Mouse (Mus musculus): ENCODE results near the gene Ush1c. TPM values are rescaled to one million over a fixed set of nuclear protein-coding genes. Genes with fewer than 3 reads are reported as not detected.
"Not testable (repeated sequence)": the region's sequence is repeated elsewhere in the genome, so short reads cannot be mapped to it uniquely, and the experiment has no call there.

Gene Ush1c
- polyA plus RNA-seq, 1 experiment from 2014 or later, result 2.7 TPM

GRCm38 (mm10) chr7:46201649-46202048, 36.7 kb downstream of the Ush1c start:
- peak; percentile 57; the same call in 1 of the 2 replicates for ATAC-seq (ENCODE audit: low FRiP score, low read depth)
- Histone ChIP-seq H3K4me3 (no peak overlapping the region), H3K27me3 (replicated peaks) (no peaks in the 10 kb centered on the region), H3K27ac (no peak overlapping the region), H3K9ac (no peak overlapping the region), H3K9me3 (no peaks in the 10 kb centered on the region), H3K4me1 (0 out of 2 replicates have a peak, but pooled peaks cover 5% of the 10 kb centered on the region), H3K36me3 (no peaks in the 10 kb centered on the region), H3K4me2 (replicated peaks) (peak overlapping the region; percentile 38)
- 15% methylated on average over 14 of the region's 14 CpGs for WGBS

GRCm38 (mm10) chr7:46200021-46200420, 38.3 kb downstream of the Ush1c start:
- whole genome bisulfite sequencing, result 69% methylated on average over 6 of the region's 6 CpGs
- no peak overlapping the region for H3K4me3 ChIP-seq
- ATAC-seq (ENCODE audit: low FRiP score, low read depth), result no peak

GRCm38 (mm10) chr7:46195356-46195755, 42.9 kb downstream of the Ush1c start:
- 85% methylated on average over 5 of the region's 5 CpGs for WGBS
- Histone ChIP-seq H3K4me1 (no peaks in the 10 kb centered on the region), H3K27ac (no peak overlapping the region), H3K36me3 (no peaks in the 10 kb centered on the region), H3K9me3 (no peaks in the 10 kb centered on the region), H3K27me3 (replicated peaks) (no peaks in the 10 kb centered on the region), H3K4me3 (no peak overlapping the region), H3K4me2 (replicated peaks) (no peak overlapping the region), H3K9ac (no peak overlapping the region)
- ATAC-seq (ENCODE audit: low FRiP score, low read depth), result no peak

More at GRCm38 (mm10) chr7:46200021-46200420, 38.3 kb downstream of the Ush1c start:
- H3K4me2 ChIP-seq (replicated peaks), result no peak overlapping the region
- no peak overlapping the region for H3K27ac ChIP-seq
- no peaks in the 10 kb centered on the region for H3K27me3 ChIP-seq (replicated peaks)
- H3K9ac ChIP-seq, result no peak overlapping the region
- H3K4me1 ChIP-seq, result 0 out of 2 replicates have a peak, but pooled peaks cover 5% of the 10 kb centered on the region
- no peaks in the 10 kb centered on the region for H3K36me3 ChIP-seq
- no peaks in the 10 kb centered on the region for H3K9me3 ChIP-seq

GRCm38 (mm10) chr7:46184232-46184631, 54.1 kb downstream of the Ush1c start:
- H3K27me3 ChIP-seq (replicated peaks), result peaks cover 28% of the 10 kb centered on the region
- no peaks in the 10 kb centered on the region for H3K9me3 ChIP-seq
- H3K4me2 ChIP-seq (replicated peaks), result no peak overlapping the region
- ATAC-seq (ENCODE audit: low FRiP score, low read depth), result no peak
- no peak overlapping the region for H3K9ac ChIP-seq
- no peaks in the 10 kb centered on the region for H3K36me3 ChIP-seq
- peaks cover 8% of the 10 kb centered on the region for H3K4me1 ChIP-seq
- H3K27ac ChIP-seq, result no peak overlapping the region
- no peak overlapping the region for H3K4me3 ChIP-seq

GRCm38 (mm10) chr7:46181590-46181989, 56.7 kb downstream of the Ush1c start:
- no peak overlapping the region for H3K9ac ChIP-seq
- H3K27me3 ChIP-seq (replicated peaks), result peaks cover 47% of the 10 kb centered on the region
- H3K36me3 ChIP-seq, result no peaks in the 10 kb centered on the region
- H3K27ac ChIP-seq, result no peak overlapping the region
- no peaks in the 10 kb centered on the region for H3K9me3 ChIP-seq
- peaks cover 9% of the 10 kb centered on the region for H3K4me1 ChIP-seq
- WGBS, result 2% methylated on average over 3 of the region's 3 CpGs
- H3K4me2 ChIP-seq (replicated peaks), result no peak overlapping the region
- ATAC-seq (ENCODE audit: low FRiP score, low read depth), result no peak
- H3K4me3 ChIP-seq, result no peak overlapping the region

- no peak within 1 kb of the TSS for H3K27ac ChIP-seq
- H3K27me3 ChIP-seq (replicated peaks), result peaks cover 50% of the 10 kb centered on the region
These were observed 58.6 kb downstream of the Ush1c start, which contains the start of gene Abcc8 for GRCm38 (mm10) chr7:46179431-46180275. Gene Abcc8, minus strand, starts transcription at chr7:46180033.

GRCm38 (mm10) chr7:46168980-46169379, 69.3 kb downstream of the Ush1c start:
- not testable (repeated sequence) for ATAC-seq (ENCODE audit: low FRiP score, low read depth); H3K36me3 ChIP-seq; H3K27ac ChIP-seq; H3K9me3 ChIP-seq; H3K9ac ChIP-seq; H3K27me3 ChIP-seq (replicated peaks); H3K4me1 ChIP-seq; H3K4me2 ChIP-seq (replicated peaks); H3K4me3 ChIP-seq
- WGBS, result 87% methylated on average over 1 of the region's 1 CpGs

More at GRCm38 (mm10) chr7:46179431-46180275, 58.6 kb downstream of the Ush1c start, which contains the start of gene Abcc8:
- Histone ChIP-seq H3K36me3 (no peaks in the 10 kb centered on the region), H3K4me3 (peak within 1 kb of the TSS; percentile 38), H3K4me1 (peaks cover 9% of the 10 kb centered on the region), H3K4me2 (replicated peaks) (peak within 1 kb of the TSS; percentile 87), H3K9ac (peak within 1 kb of the TSS; percentile 40; the same call in 1 of the 2 replicates), H3K9me3 (no peaks in the 10 kb centered on the region)
- 1% methylated on average over 73 of the region's 75 CpGs for WGBS
- peak; percentile 56; the same call in 1 of the 2 replicates for ATAC-seq (ENCODE audit: low FRiP score, low read depth)

- H3K36me3 ChIP-seq, result no peaks in the 10 kb centered on the region
- H3K9ac ChIP-seq, result no peak overlapping the region
- WGBS, result 92% methylated on average over 6 of the region's 6 CpGs
- H3K4me1 ChIP-seq, result no peaks in the 10 kb centered on the region
- ATAC-seq (ENCODE audit: low FRiP score, low read depth), result no peak
- no peaks in the 10 kb centered on the region for H3K27me3 ChIP-seq (replicated peaks)
- H3K27ac ChIP-seq, result no peak overlapping the region
- no peaks in the 10 kb centered on the region for H3K9me3 ChIP-seq
- no peak overlapping the region for H3K4me3 ChIP-seq
- no peak overlapping the region for H3K4me2 ChIP-seq (replicated peaks)
These were observed 69.9 kb downstream of the Ush1c start for GRCm38 (mm10) chr7:46168402-46168801.

GRCm38 (mm10) chr7:46167901-46168300, 70.4 kb downstream of the Ush1c start:
- ATAC-seq (ENCODE audit: low FRiP score, low read depth), result no peak
- WGBS, result 93% methylated on average over 7 of the region's 7 CpGs

GRCm38 (mm10) chr7:46165876-46166275, 72.4 kb downstream of the Ush1c start:
- no peak overlapping the region for H3K4me2 ChIP-seq (replicated peaks)
- WGBS, result 92% methylated on average over 11 of the region's 11 CpGs
- no peak overlapping the region for H3K4me3 ChIP-seq
- no peak overlapping the region for H3K27ac ChIP-seq
- ATAC-seq (ENCODE audit: low FRiP score, low read depth), result no peak
- no peaks in the 10 kb centered on the region for H3K4me1 ChIP-seq
- H3K9ac ChIP-seq, result no peak overlapping the region
- no peaks in the 10 kb centered on the region for H3K27me3 ChIP-seq (replicated peaks)
- no peaks in the 10 kb centered on the region for H3K9me3 ChIP-seq
- H3K36me3 ChIP-seq, result no peaks in the 10 kb centered on the region

More at GRCm38 (mm10) chr7:46167901-46168300, 70.4 kb downstream of the Ush1c start:
- no peak overlapping the region for H3K9ac ChIP-seq
- H3K4me3 ChIP-seq, result no peak overlapping the region
- H3K4me2 ChIP-seq (replicated peaks), result no peak overlapping the region
- no peaks in the 10 kb centered on the region for H3K36me3 ChIP-seq
- no peak overlapping the region for H3K27ac ChIP-seq
- H3K27me3 ChIP-seq (replicated peaks), result no peaks in the 10 kb centered on the region
- no peaks in the 10 kb centered on the region for H3K4me1 ChIP-seq
- H3K9me3 ChIP-seq, result no peaks in the 10 kb centered on the region

GRCm38 (mm10) chr7:46162731-46163130, 75.6 kb downstream of the Ush1c start:
- no peak overlapping the region for H3K4me3 ChIP-seq
- H3K4me1 ChIP-seq, result no peaks in the 10 kb centered on the region
- no peaks in the 10 kb centered on the region for H3K9me3 ChIP-seq
- H3K36me3 ChIP-seq, result no peaks in the 10 kb centered on the region
- ATAC-seq (ENCODE audit: low FRiP score, low read depth), result no peak
- H3K27me3 ChIP-seq (replicated peaks), result no peaks in the 10 kb centered on the region
- no peak overlapping the region for H3K9ac ChIP-seq
- H3K4me2 ChIP-seq (replicated peaks), result no peak overlapping the region
- no peak overlapping the region for H3K27ac ChIP-seq
- WGBS, result 79% methylated on average over 5 of the region's 5 CpGs

- H3K27ac ChIP-seq, result no peak overlapping the region
- H3K4me3 ChIP-seq, result no peak overlapping the region
- no peaks in the 10 kb centered on the region for H3K9me3 ChIP-seq
- H3K4me1 ChIP-seq, result no peaks in the 10 kb centered on the region
- H3K36me3 ChIP-seq, result no peaks in the 10 kb centered on the region
- H3K4me2 ChIP-seq (replicated peaks), result no peak overlapping the region
- H3K27me3 ChIP-seq (replicated peaks), result no peaks in the 10 kb centered on the region
- no peak overlapping the region for H3K9ac ChIP-seq
- ATAC-seq (ENCODE audit: low FRiP score, low read depth), result no peak
- WGBS, result 73% methylated on average over 11 of the region's 11 CpGs
These were observed 76.1 kb downstream of the Ush1c start for GRCm38 (mm10) chr7:46162132-46162727.
